Mouse (Mus musculus) forebrain, embryonic 16.5 days (tissue): Measurements from ENCODE around the gene Smim15. TPM values are rescaled to one million over a fixed set of nuclear protein-coding genes. Genes with fewer than 3 reads are reported as not detected.

ENCODE experiments used
- ATAC-seq: fragments of 200-750 bp; cut with Nextera tagmentation; 2 replicates; pipeline ENCODE4 v1.8.0; 2017; ENCODE audit warnings: mild to moderate bottlenecking, moderate library complexity
- H3K27ac ChIP-seq: fragments of 300-500 bp; sonication (generic); 2 replicates; pipeline ENCODE4 v1.5.1; 2014; ENCODE audit warnings: low read length, control low read depth
- H3K27me3 ChIP-seq: fragments of 300-500 bp; sonication (generic); replicated peaks from 2 replicates; pipeline ENCODE4 v1.6.1; 2014; ENCODE audit warnings: low read length; ENCODE audit not compliant: control insufficient read depth, insufficient read depth
- H3K36me3 ChIP-seq: fragments of 300-500 bp; sonication (generic); 2 replicates; pipeline ENCODE4 v1.6.1; 2014; ENCODE audit not compliant: control insufficient read depth, insufficient read depth
- H3K4me1 ChIP-seq: fragments of 300-500 bp; sonication (generic); replicated peaks from 2 replicates; pipeline ENCODE4 v1.6.1; 2014; ENCODE audit warnings: low read length; ENCODE audit not compliant: control insufficient read depth, insufficient read depth
- H3K4me2 ChIP-seq: fragments of 300-500 bp; sonication (generic); 2 replicates; pipeline ENCODE4 v1.6.1; 2014; ENCODE audit warnings: mild to moderate bottlenecking, low read length, control low read depth
- H3K4me3 ChIP-seq: fragments of 300-500 bp; sonication (generic); replicated peaks from 2 replicates; pipeline ENCODE4 v1.5.1; 2014; ENCODE audit warnings: mild to moderate bottlenecking, low read length, control low read depth
- H3K9ac ChIP-seq: fragments of 300-500 bp; sonication (generic); replicated peaks from 2 replicates; pipeline ENCODE4 v1.6.1; 2014; ENCODE audit warnings: low read depth, low read length, control low read depth
- H3K9me3 ChIP-seq: fragments of 300-500 bp; sonication (generic); 2 replicates; pipeline ENCODE4 v1.6.1; 2016; ENCODE audit warnings: low read length; ENCODE audit not compliant: control insufficient read depth
- WGBS: fragments of 180-500 bp; shearing (Covaris S2); extraction: QIAGEN DNeasy Blood & Tissue Kit; methylation state at CpG from one replicate; pipeline ENCODE4 v1.1.7; 2014; 5-methylcytosine and 5-hydroxymethylcytosine counted together
- polyA plus RNA-seq: library from polyadenylated mRNA; unstranded; fragments of >200 nt; fragmentation: Nextera tagmentation; extraction: Ambion mirVana; gene quantifications from 2 replicates; pipeline ENCODE4 v1.2.1, GENCODE M21; 2015

Gene Smim15
- polyA plus RNA-seq, 1 experiment from 2014 or later, result 46.7 TPM

GRCm38 (mm10) chr13:108070171-108070570 is 25.9 kb downstream of the Smim15 start:
- Histone ChIP-seq H3K4me1 (no peaks in the 10 kb centered on the region), H3K4me3 (no peak overlapping the region), H3K27me3 (no peaks in the 10 kb centered on the region), H3K9ac (no peak overlapping the region), H3K9me3 (no peaks in the 10 kb centered on the region), H3K36me3 (no peaks in the 10 kb centered on the region), H3K27ac (no peak overlapping the region), H3K4me2 (no peak overlapping the region)
- WGBS, result 92% methylated on average over 10 of the region's 10 CpGs
- ATAC-seq, result no peak

- H3K27me3 ChIP-seq, result no peaks in the 10 kb centered on the region
- no peak overlapping the region for H3K4me3 ChIP-seq
- WGBS, result 67% methylated on average over 6 of the region's 6 CpGs
- H3K4me1 ChIP-seq, result peaks cover 6% of the 10 kb centered on the region; the same call in 1 of the 2 replicates
- no peak overlapping the region for H3K9ac ChIP-seq
- H3K27ac ChIP-seq, result no peak overlapping the region
- no peak for ATAC-seq
- no peak overlapping the region for H3K4me2 ChIP-seq
- no peaks in the 10 kb centered on the region for H3K9me3 ChIP-seq
- H3K36me3 ChIP-seq, result no peaks in the 10 kb centered on the region
These were observed 33.2 kb downstream of the Smim15 start for GRCm38 (mm10) chr13:108077476-108077875.

- ATAC-seq, result no peak
- WGBS, result 59% methylated on average over 4 of the region's 4 CpGs
- no peaks in the 10 kb centered on the region for H3K9me3 ChIP-seq
- H3K4me1 ChIP-seq, result peaks cover 6% of the 10 kb centered on the region; the same call in 1 of the 2 replicates
- H3K9ac ChIP-seq, result no peak overlapping the region
- H3K36me3 ChIP-seq, result no peaks in the 10 kb centered on the region
- H3K4me3 ChIP-seq, result no peak overlapping the region
- no peaks in the 10 kb centered on the region for H3K27me3 ChIP-seq
- no peak overlapping the region for H3K27ac ChIP-seq
- H3K4me2 ChIP-seq, result no peak overlapping the region
These were observed 33.7 kb downstream of the Smim15 start for GRCm38 (mm10) chr13:108077901-108078300.

GRCm38 (mm10) chr13:108084086-108084485 is 39.8 kb downstream of the Smim15 start:
- Histone ChIP-seq H3K9me3 (no peaks in the 10 kb centered on the region), H3K27ac (no peak overlapping the region), H3K4me1 (no peaks in the 10 kb centered on the region), H3K27me3 (no peaks in the 10 kb centered on the region), H3K4me3 (no peak overlapping the region), H3K4me2 (no peak overlapping the region), H3K36me3 (no peaks in the 10 kb centered on the region), H3K9ac (no peak overlapping the region)
- no peak for ATAC-seq
- WGBS, result 87% methylated on average over 4 of the region's 4 CpGs

- H3K4me1 ChIP-seq, result no peaks in the 10 kb centered on the region
- H3K27me3 ChIP-seq, result no peaks in the 10 kb centered on the region
- no peak for ATAC-seq
- H3K4me2 ChIP-seq, result no peak overlapping the region
- 83% methylated on average over 5 of the region's 5 CpGs for WGBS
- no peak overlapping the region for H3K9ac ChIP-seq
- H3K4me3 ChIP-seq, result no peak overlapping the region
- no peak overlapping the region for H3K27ac ChIP-seq
- H3K36me3 ChIP-seq, result no peaks in the 10 kb centered on the region
- H3K9me3 ChIP-seq, result no peaks in the 10 kb centered on the region
These were observed 41.8 kb downstream of the Smim15 start for GRCm38 (mm10) chr13:108086036-108086435.

- ATAC-seq, result no peak
- WGBS, result 68% methylated on average over 4 of the region's 4 CpGs
- no peak overlapping the region for H3K4me2 ChIP-seq
- no peak overlapping the region for H3K4me3 ChIP-seq
- no peaks in the 10 kb centered on the region for H3K9me3 ChIP-seq
- no peaks in the 10 kb centered on the region for H3K4me1 ChIP-seq
- H3K36me3 ChIP-seq, result no peaks in the 10 kb centered on the region
- H3K9ac ChIP-seq, result no peak overlapping the region
- H3K27me3 ChIP-seq, result no peaks in the 10 kb centered on the region
- H3K27ac ChIP-seq, result no peak overlapping the region
These were observed 42.5 kb downstream of the Smim15 start for GRCm38 (mm10) chr13:108086724-108087123.

- no peak overlapping the region for H3K4me3 ChIP-seq
- H3K4me1 ChIP-seq, result no peaks in the 10 kb centered on the region
- no peak for ATAC-seq
- H3K4me2 ChIP-seq, result no peak overlapping the region
- no peaks in the 10 kb centered on the region for H3K27me3 ChIP-seq
- no peaks in the 10 kb centered on the region for H3K36me3 ChIP-seq
- no peaks in the 10 kb centered on the region for H3K9me3 ChIP-seq
- 94% methylated on average over 7 of the region's 7 CpGs for WGBS
- H3K9ac ChIP-seq, result no peak overlapping the region
- no peak overlapping the region for H3K27ac ChIP-seq
These were observed 48.0 kb downstream of the Smim15 start for GRCm38 (mm10) chr13:108092290-108092689.

GRCm38 (mm10) chr13:108094681-108095080 is 50.4 kb downstream of the Smim15 start:
- Histone ChIP-seq H3K4me1 (no peaks in the 10 kb centered on the region), H3K4me3 (no peak overlapping the region), H3K36me3 (no peaks in the 10 kb centered on the region), H3K27me3 (no peaks in the 10 kb centered on the region), H3K9ac (no peak overlapping the region), H3K27ac (no peak overlapping the region), H3K9me3 (no peaks in the 10 kb centered on the region), H3K4me2 (no peak overlapping the region)
- no peak for ATAC-seq
- WGBS, result 90% methylated on average over 5 of the region's 5 CpGs

- ATAC-seq, result peak; percentile 67
- H3K36me3 ChIP-seq, result no peaks in the 10 kb centered on the region
- no peaks in the 10 kb centered on the region for H3K9me3 ChIP-seq
- no peaks in the 10 kb centered on the region for H3K27me3 ChIP-seq
- H3K9ac ChIP-seq, result no peak overlapping the region
- 56% methylated on average over 7 of the region's 7 CpGs for WGBS
- no peak overlapping the region for H3K4me2 ChIP-seq
- no peaks in the 10 kb centered on the region for H3K4me1 ChIP-seq
- H3K4me3 ChIP-seq, result no peak overlapping the region
- H3K27ac ChIP-seq, result no peak overlapping the region
These were observed 51.4 kb downstream of the Smim15 start for GRCm38 (mm10) chr13:108095617-108096016.

GRCm38 (mm10) chr13:108096446-108096845 is 52.2 kb downstream of the Smim15 start:
- H3K9me3 ChIP-seq, result no peaks in the 10 kb centered on the region
- H3K9ac ChIP-seq, result no peak overlapping the region
- H3K36me3 ChIP-seq, result no peaks in the 10 kb centered on the region
- no peak overlapping the region for H3K27ac ChIP-seq
- no peaks in the 10 kb centered on the region for H3K27me3 ChIP-seq
- no peak for ATAC-seq
- 84% methylated on average over 7 of the region's 7 CpGs for WGBS
- H3K4me1 ChIP-seq, result no peaks in the 10 kb centered on the region
- no peak overlapping the region for H3K4me2 ChIP-seq
- no peak overlapping the region for H3K4me3 ChIP-seq
